Mouse (Mus musculus): ENCODE data around the gene Gpld1. TPM values are rescaled to one million over a fixed set of nuclear protein-coding genes. Genes with fewer than 3 reads are reported as not detected.

Gpld1 gene
- total RNA-seq, 4 experiments from 2014 or later, result 2.8 to 10.0 (median 4.6) TPM

- DNase-seq, result no peak
Observed at GRCm38 (mm10) chr13:25023129-25023528, 80.2 kb downstream of the Gpld1 start.

GRCm38 (mm10) chr13:25024655-25025054 lies 81.7 kb downstream of the Gpld1 start:
- DNase-seq, result no peak

- DNase-seq, result no peak
Observed at GRCm38 (mm10) chr13:25026409-25027113, 83.6 kb downstream of the Gpld1 start.

GRCm38 (mm10) chr13:25027114-25027425 lies 84.1 kb downstream of the Gpld1 start:
- no peak for DNase-seq

GRCm38 (mm10) chr13:25039488-25039887 lies 96.5 kb downstream of the Gpld1 start:
- DNase-seq, result no peak

Other genes with a start within 250 kb of the Gpld1 start
- gene Armh2, start 201.9 kb upstream of the Gpld1 start, total RNA-seq (2022), result not detected
- 10 to 100 TPM in 2 of 4 experiments, 1 to 10 TPM in 2; 5.3 to 12.5 (median 9.4) TPM for gene Gmnn, start 181.2 kb upstream of the Gpld1 start, total RNA-seq (2022)
- 100 to 1,000 TPM; 194 to 209 (median 205) TPM for gene BC005537, start 141.5 kb upstream of the Gpld1 start, total RNA-seq (2022)
- gene Acot13, start 111.6 kb upstream of the Gpld1 start, total RNA-seq (2022), result 10 to 100 TPM; 56.4 to 70.2 (median 59.6) TPM
- 10 to 100 TPM; 25.7 to 39.9 (median 31.0) TPM for gene Tdp2, start 111.5 kb upstream of the Gpld1 start, total RNA-seq (2022)
- 1 to 10 TPM in 3 of 4 experiments, under 1 TPM in 1; 0.67 to 2.9 (median 1.6) TPM for gene D130043K22Rik, start 98.0 kb upstream of the Gpld1 start, total RNA-seq (2022)
- 10 to 100 TPM; 18.9 to 21.9 (median 20.6) TPM for gene Aldh5a1, start 5.5 kb upstream of the Gpld1 start, total RNA-seq (2022)
- gene Mrs2, start 77.2 kb downstream of the Gpld1 start, total RNA-seq (2022), result 10 to 100 TPM; 47.2 to 58.3 (median 53.6) TPM
- under 1 TPM in 2 of 4 experiments, not detected in 2; 0.26 to 0.73 TPM for gene Dcdc2a, start 112.9 kb downstream of the Gpld1 start, total RNA-seq (2022)

All from adrenal gland, adult 8-10 months (tissue).